Mouse (Mus musculus) adipose tissue, adult 10 weeks (tissue): ENCODE data around the gene Serinc4. TPM values are rescaled to one million over a fixed set of nuclear protein-coding genes. Genes with fewer than 3 reads are reported as not detected.

Experiments used
- polyA plus RNA-seq: library from polyadenylated mRNA; stranded (reverse); fragments of 350-450 nt; fragmentation: Illumina TruSeq; extraction: RNeasy Lipid Tissue Mini Kit (QIAGEN cat#74804); gene quantifications from one replicate; pipeline ENCODE4 v1.2.3, GENCODE M21; 2014; ENCODE audit warnings: low read depth, low replicate concordance

Gene Serinc4
- polyA plus RNA-seq, result 0.74 TPM

GRCm38 (mm10) chr2:121456692-121457642 is at the start of gene Serinc4:
Serinc4 (minus strand) TSS chr2:121456781.

DNA sequence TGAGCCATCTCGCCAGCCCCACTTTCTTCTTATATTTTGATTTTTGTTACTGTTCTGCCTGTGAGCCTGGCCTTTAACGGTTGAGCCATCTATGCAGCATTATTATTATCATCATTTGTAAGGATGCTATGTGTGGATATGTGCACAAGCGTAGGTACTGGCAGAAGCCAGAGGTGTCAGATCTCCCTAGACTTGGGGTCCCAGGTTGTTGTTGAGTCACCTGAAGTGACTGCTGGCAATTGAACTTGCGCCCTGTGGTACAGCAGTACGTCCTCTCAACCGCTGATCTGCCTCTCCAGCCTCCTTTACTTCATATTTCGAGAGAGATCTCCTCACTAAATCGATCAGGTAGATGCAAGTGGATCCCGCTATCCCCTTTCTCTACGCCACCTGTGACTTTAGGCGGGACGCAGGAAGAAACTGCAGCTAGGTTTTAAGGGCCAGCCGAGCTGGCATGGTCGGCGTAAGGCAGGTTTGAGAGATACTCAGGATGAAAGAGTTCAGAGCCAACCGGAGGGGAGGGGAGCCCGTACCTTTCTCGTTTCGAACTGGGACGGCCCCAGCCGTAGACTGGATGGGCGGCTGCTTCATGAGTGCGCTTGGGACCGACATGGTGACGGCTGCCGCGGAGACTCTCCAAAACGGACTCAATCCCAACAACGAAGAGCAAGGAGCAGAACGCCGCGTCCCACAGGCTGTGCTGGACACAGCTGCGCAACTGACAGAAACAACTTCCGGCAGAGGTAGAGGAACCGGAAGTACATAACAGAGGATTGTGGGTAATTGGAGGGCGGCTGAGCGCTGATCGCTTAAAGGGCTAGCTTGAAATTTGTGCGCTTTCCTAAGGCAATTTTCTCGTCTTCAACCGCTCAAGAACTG is 17.0 kb upstream of the Serinc4 start, which contains the start of gene Mfap1b:
TSS of gene Mfap1b (minus strand) at position 767 of the 879 bp plus-strand sequence.

DNA sequence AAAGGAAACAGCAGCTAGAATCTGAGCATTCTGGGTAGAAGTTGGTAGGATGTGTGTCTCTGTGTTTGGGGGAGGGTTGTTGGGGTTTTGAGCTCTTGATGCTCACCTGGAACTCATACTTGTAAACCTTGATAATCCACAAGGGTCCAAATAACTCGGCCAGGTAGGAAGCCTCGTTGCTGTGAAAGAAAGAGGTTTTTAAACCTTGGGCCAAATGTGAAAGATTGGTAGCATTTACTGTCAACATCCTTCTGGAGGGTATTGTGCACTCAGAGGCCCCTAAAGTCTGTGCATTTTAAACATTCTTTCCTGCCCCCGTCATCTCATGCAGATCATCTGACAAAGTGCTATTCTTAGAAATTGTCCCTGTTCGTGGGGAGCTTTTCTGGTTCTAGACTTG is 3.6 kb downstream of the Serinc4 start, which contains the start of gene Hypk:
TSS of gene Hypk (plus strand) at position 301 of the 400 bp plus-strand sequence.

GRCm38 (mm10) chr2:121448739-121449535 is 7.6 kb downstream of the Serinc4 start, which contains the start of gene Serf2:
Serf2 (plus strand) TSS chr2:121449195.

GRCm38 (mm10) chr2:121444178-121444577 is 12.4 kb downstream of the Serinc4 start, which contains the start of gene Ell3:
Ell3 (minus strand) TSS chr2:121444278.

GRCm38 (mm10) chr2:121413387-121414042 is 43.1 kb downstream of the Serinc4 start, which contains the start of the genes Pdia3 and Catsper2:
Pdia3 (plus strand) TSS chr2:121413775.
Catsper2 (minus strand) TSS chr2:121413792.

Other genes with a start within 250 kb of the Serinc4 start
- 22.6 TPM for gene Trp53bp1, start 185.4 kb downstream of the Serinc4 start, polyA plus RNA-seq
- gene Map1a, start 167.2 kb downstream of the Serinc4 start, polyA plus RNA-seq, result 2.4 TPM
- gene Ppip5k1, start 101.4 kb downstream of the Serinc4 start, polyA plus RNA-seq, result 38.9 TPM
- 3.6 TPM for gene Ckmt1, start 99.1 kb downstream of the Serinc4 start, polyA plus RNA-seq
- 0.14 TPM for gene Strc, start 69.6 kb downstream of the Serinc4 start, polyA plus RNA-seq
- gene Pdia3, start 43.0 kb downstream of the Serinc4 start, polyA plus RNA-seq, result 468 TPM
- gene Catsper2, start 43.0 kb downstream of the Serinc4 start, polyA plus RNA-seq, result 10.4 TPM
- 16.5 TPM for gene Ell3, start 12.5 kb downstream of the Serinc4 start, polyA plus RNA-seq
- gene Serf2, start 7.6 kb downstream of the Serinc4 start, polyA plus RNA-seq, result 463 TPM
- 15.3 TPM for gene Hypk, start 3.5 kb downstream of the Serinc4 start, polyA plus RNA-seq
- 30.5 TPM for gene Mfap1b, start 17.3 kb upstream of the Serinc4 start, polyA plus RNA-seq
- 24.0 TPM for gene Mfap1a, start 49.9 kb upstream of the Serinc4 start, polyA plus RNA-seq
- gene Wdr76, start 49.9 kb upstream of the Serinc4 start, polyA plus RNA-seq, result 2.1 TPM